Mouse (Mus musculus) bone marrow, adult 2 months (tissue): Measurements from ENCODE around the gene Ugt1a6b.

ENCODE experiments used
- CTCF ChIP-seq: fragments of 200-500 bp; IDR thresholded peaks from 2 replicates; pipeline ENCODE4 v1.5.1; 2011; ENCODE audit warnings: low read length, control low read depth; ENCODE audit not compliant: control insufficient read depth, insufficient read depth
- POLR2A ChIP-seq: fragments of 200-500 bp; IDR thresholded peaks from 2 replicates; pipeline ENCODE4 v1.6.1; 2011; ENCODE audit warnings: low read depth, mild to moderate bottlenecking, control low read depth, low read length, borderline replicate concordance; ENCODE audit not compliant: control insufficient read depth

GRCm38 (mm10) chr1:88256886-88257663, 154.0 kb downstream of the Ugt1a6b start:
- TF ChIP-seq CTCF (no peak), POLR2A (no peak)
